Mouse (Mus musculus): ENCODE data around the gene Ptprs. TPM values are rescaled to one million over a fixed set of nuclear protein-coding genes. Genes with fewer than 3 reads are reported as not detected.

Ptprs gene
- polyA plus RNA-seq, 1 experiment from 2014 or later, result 210 TPM

GRCm38 (mm10) chr17:56485926-56486325, 9.6 kb upstream of the Ptprs start:
- H3K27ac ChIP-seq (ENCODE audit: low read depth, low read length), result no peak overlapping the region
- H3K36me3 ChIP-seq (ENCODE audit: control insufficient read depth, insufficient read depth, low read length), result no peaks in the 10 kb centered on the region
- DNase-seq (ENCODE audit: low spot score), result no peak
- no peak overlapping the region for H3K4me2 ChIP-seq (ENCODE audit: low read depth, low read length, severe bottlenecking)
- no peaks in the 10 kb centered on the region for H3K27me3 ChIP-seq (ENCODE audit: control insufficient read depth, insufficient read depth, low read length)
- 95% methylated on average over 9 of the region's 9 CpGs for WGBS
- ATAC-seq (replicated peaks; ENCODE audit: low FRiP score), result no peak
- H3K4me1 ChIP-seq (replicated peaks; ENCODE audit: control insufficient read depth, insufficient read depth, low read length), result peaks cover 16% of the 10 kb centered on the region
- H3K4me3 ChIP-seq (ENCODE audit: low read depth, low read length), result no peak overlapping the region
- H3K9ac ChIP-seq (ENCODE audit: low read length), result no peak overlapping the region
- no peaks in the 10 kb centered on the region for H3K9me3 ChIP-seq (ENCODE audit: control insufficient read depth, low read length)

GRCm38 (mm10) chr17:56485118-56485517, 8.8 kb upstream of the Ptprs start:
- Histone ChIP-seq H3K9ac (ENCODE audit: low read length) (no peak overlapping the region), H3K4me1 (replicated peaks; ENCODE audit: control insufficient read depth, insufficient read depth, low read length) (peaks cover 16% of the 10 kb centered on the region), H3K36me3 (ENCODE audit: control insufficient read depth, insufficient read depth, low read length) (no peaks in the 10 kb centered on the region), H3K27ac (ENCODE audit: low read depth, low read length) (no peak overlapping the region), H3K4me2 (ENCODE audit: low read depth, low read length, severe bottlenecking) (no peak overlapping the region), H3K4me3 (ENCODE audit: low read depth, low read length) (no peak overlapping the region), H3K27me3 (ENCODE audit: control insufficient read depth, insufficient read depth, low read length) (no peaks in the 10 kb centered on the region), H3K9me3 (ENCODE audit: control insufficient read depth, low read length) (no peaks in the 10 kb centered on the region)
- WGBS, result 82% methylated on average over 9 of the region's 9 CpGs
- DNase-seq (ENCODE audit: low spot score) (no peak), ATAC-seq (replicated peaks; ENCODE audit: low FRiP score) (no peak)

- ATAC-seq (replicated peaks; ENCODE audit: low FRiP score) (no peak), DNase-seq (ENCODE audit: low spot score) (no peak)
- H3K9me3 ChIP-seq (ENCODE audit: control insufficient read depth, low read length), result no peaks in the 10 kb centered on the region
- H3K27me3 ChIP-seq (ENCODE audit: control insufficient read depth, insufficient read depth, low read length), result no peaks in the 10 kb centered on the region
- no peak overlapping the region for H3K4me3 ChIP-seq (ENCODE audit: low read depth, low read length)
- no peak overlapping the region for H3K9ac ChIP-seq (ENCODE audit: low read length)
- H3K4me1 ChIP-seq (replicated peaks; ENCODE audit: control insufficient read depth, insufficient read depth, low read length), result peaks cover 8% of the 10 kb centered on the region
- H3K4me2 ChIP-seq (ENCODE audit: low read depth, low read length, severe bottlenecking), result no peak overlapping the region
- no peaks in the 10 kb centered on the region for H3K36me3 ChIP-seq (ENCODE audit: control insufficient read depth, insufficient read depth, low read length)
- H3K27ac ChIP-seq (ENCODE audit: low read depth, low read length), result no peak overlapping the region
- WGBS, result 82% methylated on average over 1 of the region's 1 CpGs
These were observed 6.4 kb upstream of the Ptprs start for GRCm38 (mm10) chr17:56482671-56483070.

- peaks cover 2% of the 10 kb centered on the region for H3K4me1 ChIP-seq (replicated peaks; ENCODE audit: control insufficient read depth, insufficient read depth, low read length)
- DNase-seq (ENCODE audit: low spot score) (peak; percentile 89), ATAC-seq (replicated peaks; ENCODE audit: low FRiP score) (no peak)
- H3K9ac ChIP-seq (ENCODE audit: low read length), result no peak overlapping the region
- no peak overlapping the region for H3K4me3 ChIP-seq (ENCODE audit: low read depth, low read length)
- H3K9me3 ChIP-seq (ENCODE audit: control insufficient read depth, low read length), result peaks cover 6% of the 10 kb centered on the region
- no peaks in the 10 kb centered on the region; the same call in 1 of the 2 replicates for H3K36me3 ChIP-seq (ENCODE audit: control insufficient read depth, insufficient read depth, low read length)
- 10% methylated on average over 6 of the region's 6 CpGs for WGBS
- H3K4me2 ChIP-seq (ENCODE audit: low read depth, low read length, severe bottlenecking), result no peak overlapping the region
- H3K27me3 ChIP-seq (ENCODE audit: control insufficient read depth, insufficient read depth, low read length), result peaks cover 3% of the 10 kb centered on the region; the same call in 1 of the 2 replicates
- no peak overlapping the region for H3K27ac ChIP-seq (ENCODE audit: low read depth, low read length)
These were observed 3.1 kb upstream of the Ptprs start for GRCm38 (mm10) chr17:56479358-56479757.

- no peaks in the 10 kb centered on the region; the same call in 1 of the 2 replicates for H3K36me3 ChIP-seq (ENCODE audit: control insufficient read depth, insufficient read depth, low read length)
- H3K9ac ChIP-seq (ENCODE audit: low read length), result no peak overlapping the region
- H3K9me3 ChIP-seq (ENCODE audit: control insufficient read depth, low read length), result peaks cover 6% of the 10 kb centered on the region
- no peak overlapping the region for H3K4me2 ChIP-seq (ENCODE audit: low read depth, low read length, severe bottlenecking)
- ATAC-seq (replicated peaks; ENCODE audit: low FRiP score) (no peak), DNase-seq (ENCODE audit: low spot score) (no peak)
- peaks cover 6% of the 10 kb centered on the region; the same call in 1 of the 2 replicates for H3K27me3 ChIP-seq (ENCODE audit: control insufficient read depth, insufficient read depth, low read length)
- WGBS, result 64% methylated on average over 11 of the region's 11 CpGs
- peaks cover 13% of the 10 kb centered on the region for H3K4me1 ChIP-seq (replicated peaks; ENCODE audit: control insufficient read depth, insufficient read depth, low read length)
- no peak overlapping the region for H3K27ac ChIP-seq (ENCODE audit: low read depth, low read length)
- no peak overlapping the region for H3K4me3 ChIP-seq (ENCODE audit: low read depth, low read length)
These were observed 1.9 kb upstream of the Ptprs start for GRCm38 (mm10) chr17:56478191-56478611.

GRCm38 (mm10) chr17:56477191-56477818, 1.0 kb upstream of the Ptprs start:
- no peak overlapping the region for H3K9ac ChIP-seq (ENCODE audit: low read length)
- DNase-seq (ENCODE audit: low spot score) (peak; percentile 62), ATAC-seq (replicated peaks; ENCODE audit: low FRiP score) (no peak)
- H3K9me3 ChIP-seq (ENCODE audit: control insufficient read depth, low read length), result peaks cover 6% of the 10 kb centered on the region
- no peaks in the 10 kb centered on the region; the same call in 1 of the 2 replicates for H3K36me3 ChIP-seq (ENCODE audit: control insufficient read depth, insufficient read depth, low read length)
- no peak overlapping the region for H3K27ac ChIP-seq (ENCODE audit: low read depth, low read length)
- WGBS, result 84% methylated on average over 19 of the region's 19 CpGs
- H3K27me3 ChIP-seq (ENCODE audit: control insufficient read depth, insufficient read depth, low read length), result peaks cover 9% of the 10 kb centered on the region; the same call in 1 of the 2 replicates
- H3K4me3 ChIP-seq (ENCODE audit: low read depth, low read length), result no peak overlapping the region
- H3K4me1 ChIP-seq (replicated peaks; ENCODE audit: control insufficient read depth, insufficient read depth, low read length), result peaks cover 20% of the 10 kb centered on the region
- no peak overlapping the region for H3K4me2 ChIP-seq (ENCODE audit: low read depth, low read length, severe bottlenecking)

GRCm38 (mm10) chr17:56475584-56476401, 490 bp downstream of the Ptprs start:
- Histone ChIP-seq H3K4me1 (replicated peaks; ENCODE audit: control insufficient read depth, insufficient read depth, low read length) (peaks cover 32% of the 10 kb centered on the region), H3K36me3 (ENCODE audit: control insufficient read depth, insufficient read depth, low read length) (no peaks in the 10 kb centered on the region; the same call in 1 of the 2 replicates), H3K9me3 (ENCODE audit: control insufficient read depth, low read length) (peaks cover 6% of the 10 kb centered on the region), H3K27ac (ENCODE audit: low read depth, low read length) (peak overlapping the region; percentile 88), H3K27me3 (ENCODE audit: control insufficient read depth, insufficient read depth, low read length) (peaks cover 9% of the 10 kb centered on the region), H3K9ac (ENCODE audit: low read length) (peak overlapping the region; percentile 99), H3K4me2 (ENCODE audit: low read depth, low read length, severe bottlenecking) (peak overlapping the region; percentile 96), H3K4me3 (ENCODE audit: low read depth, low read length) (peak overlapping the region; percentile 89)
- peak; percentile 47 for ATAC-seq (replicated peaks; ENCODE audit: low FRiP score)
- WGBS, result under 1% methylated on average over 66 of the region's 66 CpGs
- DNase-seq (ENCODE audit: low spot score), result peak; percentile 80

- ATAC-seq (replicated peaks; ENCODE audit: low FRiP score), result peak; percentile 47
- WGBS, result 1% methylated on average over 24 of the region's 24 CpGs
- Histone ChIP-seq H3K27ac (ENCODE audit: low read depth, low read length) (peak overlapping the region; percentile 88), H3K9me3 (ENCODE audit: control insufficient read depth, low read length) (peaks cover 6% of the 10 kb centered on the region), H3K27me3 (ENCODE audit: control insufficient read depth, insufficient read depth, low read length) (peaks cover 9% of the 10 kb centered on the region), H3K4me3 (ENCODE audit: low read depth, low read length) (peak overlapping the region; percentile 89), H3K4me2 (ENCODE audit: low read depth, low read length, severe bottlenecking) (peak overlapping the region; percentile 96), H3K9ac (ENCODE audit: low read length) (peak overlapping the region; percentile 99), H3K36me3 (ENCODE audit: control insufficient read depth, insufficient read depth, low read length) (no peaks in the 10 kb centered on the region; the same call in 1 of the 2 replicates), H3K4me1 (replicated peaks; ENCODE audit: control insufficient read depth, insufficient read depth, low read length) (peaks cover 39% of the 10 kb centered on the region)
- peak; percentile 86 for DNase-seq (ENCODE audit: low spot score)
These were observed 1.3 kb downstream of the Ptprs start for GRCm38 (mm10) chr17:56474831-56475581.
